In the genomic region with DNA sequence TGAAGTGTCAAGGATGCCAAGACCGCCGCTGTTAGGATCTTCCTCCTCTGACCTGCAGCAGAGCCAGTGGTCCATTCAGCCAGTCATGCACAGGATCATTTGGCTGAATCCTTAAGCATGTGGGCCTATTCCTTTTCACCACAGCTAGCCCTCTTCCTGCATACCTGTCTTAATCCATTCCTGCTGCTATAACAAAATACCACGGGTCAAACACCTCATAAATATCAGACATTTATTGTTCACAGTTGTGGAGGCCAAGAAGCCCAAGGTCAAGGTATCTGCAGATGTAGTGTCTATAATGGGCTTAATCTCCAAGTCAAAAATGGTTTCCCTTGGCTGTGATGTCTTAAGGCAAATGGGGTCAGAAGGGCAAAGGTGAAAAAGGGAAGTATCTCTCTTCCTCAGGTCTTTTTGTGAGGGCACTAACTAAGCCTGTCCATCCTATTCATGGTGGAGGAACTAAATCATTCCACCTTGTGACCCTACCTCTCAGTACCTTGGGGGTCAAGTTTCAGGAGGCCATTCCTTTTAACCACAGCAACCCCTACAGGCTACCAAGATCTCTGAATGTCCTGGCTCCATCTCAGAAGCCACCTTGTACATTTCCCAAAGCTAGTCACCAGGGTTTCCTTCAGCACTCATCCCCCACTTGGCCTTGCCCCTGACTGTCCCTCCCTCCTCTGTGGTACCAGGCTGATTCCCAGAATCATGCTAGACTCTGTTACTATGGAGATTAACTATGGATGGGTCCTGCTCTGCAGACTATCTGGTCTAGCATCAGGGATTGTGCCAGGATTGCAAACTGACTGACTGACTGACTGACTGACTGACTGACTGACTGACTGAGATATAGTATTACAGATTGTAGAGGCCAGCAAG, we compare ENCODE assay signal across 26 mouse cellular contexts.
DNase-seq lines count a peak whose midpoint lies in the region; ATAC-seq and TF ChIP-seq lines count a peak whose summit lies in the region.
"Had no signal": no experiment of that assay in that cellular context is flagged by ENCODE, and none has a peak within 500 bp of the region (broad histone marks: within the 10 kb centered on the region; RNA-seq: fewer than 3 reads in every experiment).

No protein-coding gene starts in this region.

- no peaks in the 10 kb centered on the region for H3K9me3 ChIP-seq in midbrain, embryonic 11.5 days (ENCODE audit: control insufficient read depth, low read length)
- H3K9me3 ChIP-seq in midbrain, postnatal 0 days (ENCODE audit: low read length) = no peaks in the 10 kb centered on the region
- H3K9me3 ChIP-seq: forebrain, embryonic 15.5 days; heart, embryonic 10.5 days; hindbrain, embryonic 12.5 days; liver, embryonic 15.5 days; megakaryocyte, embryonic 14.5 days; stomach, embryonic 15.5 days had no signal

- WGBS in midbrain, embryonic 11.5 days = 87% methylated on average over 3 of the region's 3 CpGs
- WGBS in midbrain, postnatal 0 days = 91% methylated on average over 3 of the region's 3 CpGs

- intact Hi-C loops in left cerebral cortex, postnatal 36 days (cut with DNase I) = no loop called here

- ATAC-seq in midbrain, embryonic 11.5 days (ENCODE audit: low FRiP score) = no peak
- ATAC-seq in midbrain, postnatal 0 days (ENCODE audit: low FRiP score) = no peak
- ATAC-seq: CD4-positive, CD25-positive, alpha-beta regulatory T cell, adult 4 months; forebrain, embryonic 15.5 days; inflammation-experienced regulatory T-cells, adult 6 months; Patski had no signal

- H3K36me3 ChIP-seq in midbrain, embryonic 11.5 days (ENCODE audit: control insufficient read depth, insufficient read depth, low read length) = no peaks in the 10 kb centered on the region
- H3K36me3 ChIP-seq in midbrain, postnatal 0 days (ENCODE audit: insufficient read depth, low read length) = no peaks in the 10 kb centered on the region
- H3K36me3 ChIP-seq: forebrain, embryonic 15.5 days; heart, embryonic 10.5 days; hindbrain, embryonic 12.5 days; liver, embryonic 15.5 days; stomach, embryonic 15.5 days had no signal

- no peaks in the 10 kb centered on the region for H3K27me3 ChIP-seq in midbrain, embryonic 11.5 days (ENCODE audit: control insufficient read depth, insufficient read depth, low read length)
- no peaks in the 10 kb centered on the region for H3K27me3 ChIP-seq in midbrain, postnatal 0 days (ENCODE audit: insufficient read depth, low read length)
- H3K27me3 ChIP-seq: forebrain, embryonic 15.5 days; hindbrain, embryonic 12.5 days; liver, embryonic 15.5 days; Patski; stomach, embryonic 15.5 days had no signal

- H3K9ac ChIP-seq in midbrain, embryonic 11.5 days (ENCODE audit: low read length) = no peak overlapping the region
- no peak overlapping the region for H3K9ac ChIP-seq in midbrain, postnatal 0 days (replicated peaks; ENCODE audit: low read length, poor library complexity, severe bottlenecking)
- H3K9ac ChIP-seq: forebrain, embryonic 15.5 days; hindbrain, embryonic 12.5 days; liver, embryonic 15.5 days; stomach, embryonic 15.5 days had no signal

- peak; percentile 6 to 54 for DNase-seq in adrenal gland, adult (ENCODE audit: inconsistent age in 2 of 2, low spot score in 1 of 2)
- DNase-seq in adrenal gland, postnatal 25 days = no peak
- peak; percentile 72 for DNase-seq in midbrain, embryonic 11.5 days (ENCODE audit: low spot score, missing footprints)
- no peak for DNase-seq in midbrain, postnatal 0 days (ENCODE audit: low spot score)
- DNase-seq in hindlimb bud, embryonic 11.5 days (ENCODE audit: extremely low spot score, low read depth, low spot score) = peak; percentile 94
- peak; percentile 52 for DNase-seq in mesoderm, embryonic 11.5 days (ENCODE audit: low read depth, low spot score)
- DNase-seq in left cerebral cortex, postnatal 36 days (ENCODE audit: low spot score in 2 of 2) = no peak
- DNase-seq in natural killer cell, adult 2 months (ENCODE audit: low spot score in 2 of 2) = no peak
- DNase-seq: cerebellum, adult 18-20 months; cerebellum, postnatal 36 days; gastrocnemius, postnatal 36 days; heart, postnatal 10 days; kidney, adult 8-10 months; lung, postnatal 10 days; right cerebral cortex, postnatal 25 days; thymus, adult 18-20 months had no signal

- no peak overlapping the region for H3K4me2 ChIP-seq in midbrain, embryonic 11.5 days
- no peak overlapping the region for H3K4me2 ChIP-seq in midbrain, postnatal 0 days (ENCODE audit: low read depth, low read length, poor library complexity, severe bottlenecking)
- H3K4me2 ChIP-seq: forebrain, embryonic 15.5 days; hindbrain, embryonic 12.5 days; liver, embryonic 15.5 days; stomach, embryonic 15.5 days had no signal

- H3K27ac ChIP-seq in midbrain, embryonic 11.5 days (ENCODE audit: low read depth, low read length) = no peak overlapping the region
- H3K27ac ChIP-seq in midbrain, postnatal 0 days (ENCODE audit: low read depth, low read length) = no peak overlapping the region
- H3K27ac ChIP-seq: forebrain, embryonic 15.5 days; heart, embryonic 10.5 days; hindbrain, embryonic 12.5 days; left cerebral cortex, adult 2 months; liver, embryonic 15.5 days; stomach, embryonic 15.5 days had no signal

- no peaks in the 10 kb centered on the region for H3K4me1 ChIP-seq in midbrain, embryonic 11.5 days (ENCODE audit: control insufficient read depth, insufficient read depth, low read length)
- no peaks in the 10 kb centered on the region for H3K4me1 ChIP-seq in midbrain, postnatal 0 days (ENCODE audit: insufficient read depth, low read length)
- H3K4me1 ChIP-seq: forebrain, embryonic 15.5 days; liver, embryonic 15.5 days; stomach, embryonic 15.5 days had no signal

- no peak overlapping the region for H3K4me3 ChIP-seq in midbrain, embryonic 11.5 days (ENCODE audit: low read depth, low read length)
- no peak overlapping the region for H3K4me3 ChIP-seq in midbrain, postnatal 0 days (ENCODE audit: low read depth, low read length)
- H3K4me3 ChIP-seq: forebrain, embryonic 15.5 days; heart, embryonic 10.5 days; hindbrain, embryonic 12.5 days; left cerebral cortex, adult 2 months; liver, embryonic 15.5 days; megakaryocyte, embryonic 14.5 days; stomach, embryonic 15.5 days had no signal

- no peak for TF ChIP-seq CTCF in midbrain, postnatal 0 days (IDR thresholded peaks at IDR 0.05)

Comparison
In these comparisons a context has a peak if more than half of its experiments do, and no peak if none do; other contexts are left out.
1. DNase-seq: peak in adrenal gland, adult (2 of 2), midbrain, embryonic 11.5 days (single experiment), hindlimb bud, embryonic 11.5 days (single experiment) and mesoderm, embryonic 11.5 days (single experiment); none in adrenal gland, postnatal 25 days (single experiment), midbrain, postnatal 0 days (single experiment), left cerebral cortex, postnatal 36 days (0 of 2) and natural killer cell, adult 2 months (0 of 2).